Mouse (Mus musculus): ENCODE measurements at regions not wholly inside any gene's neighbourhood (a gene's known extent, or its start where the extent isn't known, plus 50 kb on each side); places are given as distances from the start of the nearest gene placed in this dataset.

GRCm38 (mm10) chr3:78866896-78867295 lies 419.4 kb downstream of the Rapgef2 start:
- TF ChIP-seq CTCF (IDR thresholded peaks at IDR 0.05; ENCODE audit: low read depth) (no peak), EP300 (IDR thresholded peaks at IDR 0.05; ENCODE audit: low read depth) (no peak)

Measured in liver, embryonic 14.5 days (tissue).